Mouse (Mus musculus) embryonic fibroblast, embryonic 13.5 days (primary cell): ENCODE results near the gene Gpr19.

ENCODE experiments used
- CTCF ChIP-seq: IDR thresholded peaks from 2 replicates; pipeline ENCODE4 v1.5.1; 2011; ENCODE audit warnings: mild to moderate bottlenecking, control low read depth, low read length, moderate library complexity, borderline replicate concordance; ENCODE audit not compliant: insufficient read depth
- POLR2A ChIP-seq: IDR thresholded peaks from 2 replicates; pipeline ENCODE4 v1.6.1; 2011; ENCODE audit warnings: low read depth, mild to moderate bottlenecking, control low read depth, low read length, moderate library complexity

GRCm38 (mm10) chr6:134947311-134948087, 49.1 kb upstream of the Gpr19 start:
- 0 out of 2 replicates have a peak, but pooled peaks have one; percentile 12 for TF ChIP-seq CTCF
- no peak for TF ChIP-seq POLR2A
